Mouse (Mus musculus) heart, embryonic 13.5 days (tissue): ENCODE results near the gene Exoc4. TPM values are rescaled to one million over a fixed set of nuclear protein-coding genes. Genes with fewer than 3 reads are reported as not detected.

Source experiments
- ATAC-seq: fragments of 200-750 bp; cut with Nextera tagmentation; 2 replicates; pipeline ENCODE4 v1.8.0; 2017; ENCODE audit warnings: moderate TSS enrichment; ENCODE audit not compliant: insufficient number of reproducible peaks, low FRiP score, low TSS enrichment; ENCODE audit errors: extremely low read depth
- H3K27ac ChIP-seq: fragments of 300-500 bp; sonication (generic); replicated peaks from 2 replicates; pipeline ENCODE4 v1.5.1; 2015; ENCODE audit warnings: moderate library complexity, mild to moderate bottlenecking, inconsistent platforms
- H3K27me3 ChIP-seq: fragments of 300-500 bp; sonication (generic); replicated peaks from 2 replicates; pipeline ENCODE4 v1.6.1; 2015; ENCODE audit warnings: mild to moderate bottlenecking, inconsistent platforms
- H3K36me3 ChIP-seq: fragments of 300-500 bp; sonication (generic); 2 replicates; pipeline ENCODE4 v1.6.1; 2015; ENCODE audit warnings: mild to moderate bottlenecking, inconsistent platforms
- H3K4me1 ChIP-seq: fragments of 300-500 bp; sonication (generic); 2 replicates; pipeline ENCODE4 v1.6.1; 2015; ENCODE audit warnings: inconsistent platforms
- H3K4me2 ChIP-seq: fragments of 300-500 bp; sonication (generic); 2 replicates; pipeline ENCODE4 v1.6.1; 2015; ENCODE audit warnings: inconsistent platforms, mild to moderate bottlenecking, moderate library complexity
- H3K4me3 ChIP-seq: fragments of 300-500 bp; sonication (generic); 2 replicates; pipeline ENCODE4 v1.5.1; 2015; ENCODE audit warnings: moderate library complexity, mild to moderate bottlenecking, inconsistent platforms
- H3K9ac ChIP-seq: fragments of 300-500 bp; sonication (generic); 2 replicates; pipeline ENCODE4 v1.6.1; 2015; ENCODE audit warnings: inconsistent platforms, mild to moderate bottlenecking, moderate library complexity
- H3K9me3 ChIP-seq: fragments of 300-500 bp; sonication (generic); 2 replicates; pipeline ENCODE4 v1.6.1; 2016; ENCODE audit warnings: inconsistent platforms
- WGBS: fragments of 180-500 bp; shearing (Covaris S2); methylation state at CpG from one replicate; pipeline ENCODE4 v1.1.7; 2015; ENCODE audit warnings: mixed read lengths; 5-methylcytosine and 5-hydroxymethylcytosine counted together
- polyA plus RNA-seq: library from polyadenylated mRNA; unstranded; fragments of >200 nt; fragmentation: Nextera tagmentation; extraction: Ambion mirVana; gene quantifications from 2 replicates; pipeline ENCODE4 v1.2.1, GENCODE M21; 2015

Gene Exoc4
- polyA plus RNA-seq, 1 experiment from 2014 or later = 31.3 TPM

DNA sequence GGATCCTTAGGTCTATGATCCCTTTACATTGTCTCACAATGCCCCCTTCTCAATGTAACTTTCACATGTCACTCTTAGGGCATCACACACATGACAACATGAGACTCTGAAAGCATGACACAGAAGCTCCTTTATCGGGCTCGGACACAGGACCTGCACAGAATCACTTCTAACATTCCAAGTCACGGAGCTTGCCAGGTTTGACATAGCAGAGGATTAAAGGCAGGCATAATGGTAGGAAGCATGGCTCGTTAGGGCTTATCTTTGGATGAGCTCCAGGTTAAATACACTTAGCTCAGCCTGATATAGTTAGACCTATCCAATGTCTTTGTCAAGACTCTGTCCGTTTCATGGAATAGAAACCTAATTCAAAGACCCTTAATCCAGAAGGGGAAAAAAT lies 690.3 kb downstream of the Exoc4 start:
- no peaks in the 10 kb centered on the region for H3K9me3 ChIP-seq
- H3K4me1 ChIP-seq = peaks cover 32% of the 10 kb centered on the region
- ATAC-seq = no peak
- H3K4me3 ChIP-seq = no peak overlapping the region
- H3K36me3 ChIP-seq = no peaks in the 10 kb centered on the region
- peak overlapping the region; percentile 39 for H3K4me2 ChIP-seq
- WGBS = 14% methylated on average over 5 of the region's 5 CpGs
- H3K27ac ChIP-seq = peak overlapping the region; percentile 55
- no peaks in the 10 kb centered on the region for H3K27me3 ChIP-seq
- H3K9ac ChIP-seq = no peak overlapping the region

DNA sequence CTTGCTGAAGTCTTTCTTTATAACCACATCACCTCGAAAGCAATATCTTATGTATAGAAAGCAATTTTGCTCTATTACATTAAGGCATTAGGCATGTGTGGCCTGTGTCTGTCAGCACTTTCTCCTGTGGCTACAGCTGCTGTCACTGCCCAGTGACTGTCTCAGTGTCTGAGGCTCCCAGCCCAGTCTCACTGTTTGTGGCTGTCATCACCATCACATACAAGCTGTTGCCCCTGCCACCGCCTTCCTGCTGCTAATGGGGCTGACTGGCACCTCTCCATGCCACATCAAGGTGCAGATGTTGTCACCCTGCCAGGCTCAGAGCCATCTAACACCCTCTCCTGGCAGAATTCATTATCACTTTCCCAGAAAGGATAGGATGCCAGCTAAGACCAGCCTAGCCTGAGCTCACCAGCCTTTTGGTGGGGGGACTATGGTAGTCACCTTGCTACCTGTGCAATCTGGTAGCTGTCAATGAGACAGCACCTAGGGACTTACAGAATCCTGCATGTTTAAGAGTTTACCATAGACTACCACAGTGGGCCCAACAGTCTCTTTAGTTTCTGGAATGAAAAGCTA lies 698.1 kb downstream of the Exoc4 start:
- Histone ChIP-seq H3K9me3 (no peaks in the 10 kb centered on the region), H3K4me3 (no peak overlapping the region), H3K27me3 (0 out of 2 replicates have a peak, but pooled peaks cover 5% of the 10 kb centered on the region), H3K27ac (peak overlapping the region; percentile 80), H3K4me1 (peaks cover 24% of the 10 kb centered on the region), H3K36me3 (no peaks in the 10 kb centered on the region), H3K9ac (no peak overlapping the region), H3K4me2 (peak overlapping the region; percentile 9)
- WGBS = 13% methylated on average over 2 of the region's 2 CpGs
- peak; percentile 66; the same call in 1 of the 2 replicates for ATAC-seq

GRCm38 (mm10) chr6:33950113-33950512 lies 701.2 kb downstream of the Exoc4 start:
- no peak overlapping the region for H3K9ac ChIP-seq
- H3K27me3 ChIP-seq = 0 out of 2 replicates have a peak, but pooled peaks cover 5% of the 10 kb centered on the region
- H3K9me3 ChIP-seq = no peaks in the 10 kb centered on the region
- peaks cover 20% of the 10 kb centered on the region for H3K4me1 ChIP-seq
- ATAC-seq = no peak
- H3K27ac ChIP-seq = no peak overlapping the region
- 87% methylated on average over 2 of the region's 2 CpGs for WGBS
- no peak overlapping the region for H3K4me2 ChIP-seq
- H3K4me3 ChIP-seq = no peak overlapping the region
- no peaks in the 10 kb centered on the region for H3K36me3 ChIP-seq

DNA sequence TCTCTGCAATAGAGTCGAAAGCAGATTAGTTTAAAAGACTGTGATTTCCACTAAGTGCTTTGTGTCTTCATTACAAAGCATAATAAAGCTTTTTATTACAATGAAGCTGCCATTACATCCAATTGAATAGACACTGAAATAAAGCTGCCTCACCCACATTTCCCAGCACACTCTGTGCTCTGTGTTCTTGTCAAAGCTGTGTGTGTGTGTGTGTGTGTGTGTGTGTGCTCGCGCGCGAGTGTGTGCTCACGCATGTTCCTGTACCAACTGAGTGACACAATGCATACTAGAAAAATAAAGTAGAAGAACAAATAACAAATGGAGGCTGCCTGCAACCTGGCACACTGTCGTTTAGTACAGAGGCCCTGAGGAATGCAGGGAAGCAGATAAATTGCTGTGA lies 706.6 kb downstream of the Exoc4 start:
- WGBS = 79% methylated on average over 7 of the region's 7 CpGs

GRCm38 (mm10) chr6:33958281-33958680 lies 709.4 kb downstream of the Exoc4 start:
- H3K9ac ChIP-seq = no peak overlapping the region
- H3K4me3 ChIP-seq = no peak overlapping the region
- H3K36me3 ChIP-seq = no peaks in the 10 kb centered on the region
- no peak overlapping the region for H3K27ac ChIP-seq
- 80% methylated on average over 3 of the region's 3 CpGs for WGBS
- no peaks in the 10 kb centered on the region for H3K9me3 ChIP-seq
- ATAC-seq = no peak
- H3K27me3 ChIP-seq = no peaks in the 10 kb centered on the region
- H3K4me1 ChIP-seq = peaks cover 23% of the 10 kb centered on the region
- H3K4me2 ChIP-seq = no peak overlapping the region

More for the DNA sequence above, 706.6 kb downstream of the Exoc4 start:
- no peaks in the 10 kb centered on the region for H3K9me3 ChIP-seq
- no peak overlapping the region for H3K9ac ChIP-seq
- ATAC-seq = no peak
- H3K4me3 ChIP-seq = no peak overlapping the region
- no peaks in the 10 kb centered on the region for H3K36me3 ChIP-seq
- no peak overlapping the region for H3K27ac ChIP-seq
- no peak overlapping the region for H3K4me2 ChIP-seq
- H3K27me3 ChIP-seq = 0 out of 2 replicates have a peak, but pooled peaks cover 2% of the 10 kb centered on the region
- H3K4me1 ChIP-seq = peaks cover 23% of the 10 kb centered on the region

GRCm38 (mm10) chr6:33960766-33961165 lies 711.9 kb downstream of the Exoc4 start:
- no peak overlapping the region for H3K4me2 ChIP-seq
- H3K27me3 ChIP-seq = no peaks in the 10 kb centered on the region
- no peaks in the 10 kb centered on the region for H3K36me3 ChIP-seq
- no peak for ATAC-seq
- H3K4me3 ChIP-seq = no peak overlapping the region
- H3K9ac ChIP-seq = no peak overlapping the region
- no peak overlapping the region for H3K27ac ChIP-seq
- H3K9me3 ChIP-seq = no peaks in the 10 kb centered on the region
- WGBS = 90% methylated on average over 2 of the region's 2 CpGs
- H3K4me1 ChIP-seq = peaks cover 22% of the 10 kb centered on the region

DNA sequence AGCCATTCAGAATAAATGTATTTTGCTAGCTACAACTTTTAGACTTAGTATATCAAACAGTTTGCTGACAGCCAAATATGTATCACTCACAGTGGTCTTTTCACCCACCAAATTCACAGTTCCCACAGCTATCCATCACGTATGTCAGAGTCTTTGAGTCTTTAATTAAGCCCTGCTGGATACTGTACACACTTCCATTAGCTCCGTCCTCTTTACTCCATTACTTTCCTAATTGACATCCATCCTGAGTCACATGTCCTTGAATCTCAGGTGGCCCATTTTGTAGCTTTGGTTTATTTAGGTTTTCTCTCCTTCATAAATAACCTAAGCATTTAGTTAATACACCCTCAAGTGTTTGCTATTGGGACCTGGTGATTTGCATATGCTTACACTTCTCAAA lies 714.2 kb downstream of the Exoc4 start:
- no peak for ATAC-seq
- Histone ChIP-seq H3K27me3 (no peaks in the 10 kb centered on the region), H3K9ac (no peak overlapping the region), H3K4me3 (no peak overlapping the region), H3K4me1 (peaks cover 5% of the 10 kb centered on the region), H3K4me2 (no peak overlapping the region), H3K27ac (no peak overlapping the region), H3K9me3 (no peaks in the 10 kb centered on the region), H3K36me3 (no peaks in the 10 kb centered on the region)
- whole genome bisulfite sequencing = 84% methylated on average over 2 of the region's 2 CpGs

DNA sequence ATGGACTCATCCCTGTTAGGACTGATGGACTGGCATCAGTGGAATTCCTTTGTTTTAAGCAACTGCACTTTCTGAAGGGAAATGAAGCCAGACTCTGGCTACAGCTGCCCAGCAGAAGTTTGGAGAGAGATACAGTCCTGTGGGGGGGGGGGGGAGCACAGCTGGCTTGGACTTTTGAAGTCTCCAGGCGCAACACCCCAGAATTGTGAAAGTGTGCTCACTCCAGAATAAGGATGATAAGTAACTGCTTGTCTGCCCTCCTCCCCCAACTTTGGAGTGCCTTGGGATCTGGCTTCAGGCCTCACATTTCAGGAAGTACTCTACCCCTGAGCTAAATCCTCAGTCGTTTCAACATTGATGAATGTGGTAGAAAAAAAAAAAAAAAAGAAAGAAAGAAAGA lies 716.7 kb downstream of the Exoc4 start:
- Histone ChIP-seq H3K27ac (no peak overlapping the region), H3K4me1 (peaks cover 5% of the 10 kb centered on the region), H3K36me3 (no peaks in the 10 kb centered on the region), H3K9me3 (no peaks in the 10 kb centered on the region), H3K4me2 (no peak overlapping the region), H3K27me3 (no peaks in the 10 kb centered on the region), H3K4me3 (no peak overlapping the region), H3K9ac (no peak overlapping the region)
- ATAC-seq = no peak
- WGBS = 30% methylated on average over 2 of the region's 2 CpGs

DNA sequence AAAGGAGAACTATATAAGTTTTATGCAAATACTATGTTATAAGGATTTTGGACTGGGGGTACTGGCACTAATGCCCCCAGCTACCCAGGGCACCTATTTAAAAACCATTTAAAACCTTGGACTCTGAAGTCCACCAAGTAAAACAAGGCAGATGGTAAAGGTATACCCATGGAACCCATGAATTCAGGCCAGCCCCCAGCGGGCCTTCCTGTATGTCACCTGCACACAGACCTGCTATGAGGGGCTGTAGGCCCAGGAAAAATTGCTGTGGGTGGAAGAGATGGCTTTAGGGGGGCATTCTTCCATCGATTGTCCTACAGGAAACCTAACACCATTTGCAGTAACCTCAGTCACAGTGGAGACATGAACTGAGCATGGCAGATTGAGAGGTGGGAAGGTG lies 719.9 kb downstream of the Exoc4 start:
- Histone ChIP-seq H3K27me3 (no peaks in the 10 kb centered on the region), H3K36me3 (0 out of 2 replicates have a peak, but pooled peaks cover 10% of the 10 kb centered on the region), H3K27ac (no peak overlapping the region), H3K9ac (no peak overlapping the region), H3K9me3 (no peaks in the 10 kb centered on the region), H3K4me3 (no peak overlapping the region), H3K4me1 (peaks cover 8% of the 10 kb centered on the region), H3K4me2 (no peak overlapping the region)
- no peak for ATAC-seq
- WGBS = 75% methylated on average over 2 of the region's 2 CpGs

- H3K4me3 ChIP-seq = no peak overlapping the region
- peaks cover 14% of the 10 kb centered on the region; the same call in 1 of the 2 replicates for H3K36me3 ChIP-seq
- no peak overlapping the region for H3K9ac ChIP-seq
- peaks cover 11% of the 10 kb centered on the region for H3K4me1 ChIP-seq
- H3K9me3 ChIP-seq = no peaks in the 10 kb centered on the region
- 66% methylated on average over 5 of the region's 5 CpGs for WGBS
- no peak for ATAC-seq
- no peak overlapping the region for H3K4me2 ChIP-seq
- H3K27ac ChIP-seq = no peak overlapping the region
- H3K27me3 ChIP-seq = no peaks in the 10 kb centered on the region
These were observed 723.9 kb downstream of the Exoc4 start for GRCm38 (mm10) chr6:33972801-33973200.

DNA sequence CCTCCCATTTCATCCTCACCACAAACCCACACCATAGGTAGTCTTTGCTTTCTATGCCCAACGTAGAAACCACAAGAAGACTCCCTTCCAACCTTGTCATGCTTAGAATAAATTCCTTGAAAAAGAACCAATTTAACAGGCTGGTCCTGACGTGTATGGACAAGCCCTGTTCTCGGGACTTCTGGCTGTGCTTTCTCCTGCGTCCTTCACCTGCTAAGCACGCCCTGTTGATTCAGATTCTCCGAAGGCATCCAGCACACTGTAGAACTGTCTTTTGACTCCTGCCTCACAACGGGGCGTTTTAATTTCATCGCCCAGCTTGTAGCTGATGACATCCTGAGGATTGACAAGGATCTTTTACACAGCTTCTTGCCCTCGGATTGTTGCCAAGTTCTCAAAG lies 727.7 kb downstream of the Exoc4 start:
- H3K4me1 ChIP-seq = peaks cover 11% of the 10 kb centered on the region
- ATAC-seq = no peak

GRCm38 (mm10) chr6:33977448-33977847 lies 728.6 kb downstream of the Exoc4 start:
- H3K36me3 ChIP-seq = peaks cover 7% of the 10 kb centered on the region; the same call in 1 of the 2 replicates
- H3K4me3 ChIP-seq = no peak overlapping the region
- H3K4me2 ChIP-seq = no peak overlapping the region
- WGBS = 71% methylated on average over 4 of the region's 4 CpGs
- no peaks in the 10 kb centered on the region for H3K27me3 ChIP-seq
- H3K9me3 ChIP-seq = no peaks in the 10 kb centered on the region
- no peak overlapping the region for H3K27ac ChIP-seq
- no peak for ATAC-seq
- H3K4me1 ChIP-seq = peaks cover 14% of the 10 kb centered on the region
- H3K9ac ChIP-seq = peak overlapping the region; percentile 37; the same call in 1 of the 2 replicates

More for the DNA sequence above, 727.7 kb downstream of the Exoc4 start:
- WGBS = 64% methylated on average over 10 of the region's 10 CpGs
- Histone ChIP-seq H3K36me3 (peaks cover 14% of the 10 kb centered on the region; the same call in 1 of the 2 replicates), H3K27me3 (no peaks in the 10 kb centered on the region), H3K9me3 (no peaks in the 10 kb centered on the region), H3K4me2 (no peak overlapping the region), H3K9ac (no peak overlapping the region), H3K27ac (no peak overlapping the region), H3K4me3 (no peak overlapping the region)
